Mouse (Mus musculus) liver, embryonic 15.5 days (tissue): ENCODE measurements around the gene Thg1l. TPM values are rescaled to one million over a fixed set of nuclear protein-coding genes. Genes with fewer than 3 reads are reported as not detected.

Experiments used
- ATAC-seq: fragments of 200-750 bp; cut with Nextera tagmentation; 2 replicates; pipeline ENCODE4 v1.8.0; 2017; ENCODE audit warnings: moderate number of reproducible peaks, mild to moderate bottlenecking, moderate library complexity; ENCODE audit not compliant: insufficient read depth
- H3K27ac ChIP-seq: fragments of 300-500 bp; sonication (generic); replicated peaks from 2 replicates; pipeline ENCODE4 v1.5.1; 2015; ENCODE audit warnings: mild to moderate bottlenecking, inconsistent platforms
- H3K27me3 ChIP-seq: fragments of 300-500 bp; sonication (generic); 2 replicates; pipeline ENCODE4 v1.6.1; 2015; ENCODE audit warnings: mild to moderate bottlenecking, inconsistent platforms
- H3K36me3 ChIP-seq: fragments of 300-500 bp; sonication (generic); replicated peaks from 2 replicates; pipeline ENCODE4 v1.6.1; 2015; ENCODE audit warnings: moderate library complexity, mild to moderate bottlenecking, inconsistent platforms
- H3K4me1 ChIP-seq: fragments of 300-500 bp; sonication (generic); replicated peaks from 2 replicates; pipeline ENCODE4 v1.6.1; 2015; ENCODE audit warnings: inconsistent platforms
- H3K4me2 ChIP-seq: fragments of 300-500 bp; sonication (generic); 2 replicates; pipeline ENCODE4 v1.6.1; 2015; ENCODE audit warnings: moderate library complexity, mild to moderate bottlenecking, inconsistent platforms
- H3K4me3 ChIP-seq: fragments of 300-500 bp; sonication (generic); replicated peaks from 2 replicates; pipeline ENCODE4 v1.5.1; 2015; ENCODE audit warnings: mild to moderate bottlenecking, inconsistent platforms
- H3K9ac ChIP-seq: fragments of 300-500 bp; sonication (generic); 2 replicates; pipeline ENCODE4 v1.6.1; 2015; ENCODE audit warnings: moderate library complexity, mild to moderate bottlenecking, inconsistent platforms
- H3K9me3 ChIP-seq: fragments of 300-500 bp; sonication (generic); replicated peaks from 2 replicates; pipeline ENCODE4 v1.6.1; 2016; ENCODE audit warnings: inconsistent platforms
- WGBS: fragments of 180-500 bp; shearing (Covaris S2); methylation state at CpG from one replicate; pipeline ENCODE4 v1.1.7; 2015; ENCODE audit warnings: mixed read lengths; ENCODE audit not compliant: insufficient replicate concordance; 5-methylcytosine and 5-hydroxymethylcytosine counted together
- polyA plus RNA-seq: library from polyadenylated mRNA; unstranded; fragments of >200 nt; fragmentation: Nextera tagmentation; extraction: Ambion mirVana; gene quantifications from 2 replicates; pipeline ENCODE4 v1.2.1, GENCODE M21; 2015

Gene Thg1l
- 5.5 and 5.7 TPM in 2 replicates for polyA plus RNA-seq

DNA sequence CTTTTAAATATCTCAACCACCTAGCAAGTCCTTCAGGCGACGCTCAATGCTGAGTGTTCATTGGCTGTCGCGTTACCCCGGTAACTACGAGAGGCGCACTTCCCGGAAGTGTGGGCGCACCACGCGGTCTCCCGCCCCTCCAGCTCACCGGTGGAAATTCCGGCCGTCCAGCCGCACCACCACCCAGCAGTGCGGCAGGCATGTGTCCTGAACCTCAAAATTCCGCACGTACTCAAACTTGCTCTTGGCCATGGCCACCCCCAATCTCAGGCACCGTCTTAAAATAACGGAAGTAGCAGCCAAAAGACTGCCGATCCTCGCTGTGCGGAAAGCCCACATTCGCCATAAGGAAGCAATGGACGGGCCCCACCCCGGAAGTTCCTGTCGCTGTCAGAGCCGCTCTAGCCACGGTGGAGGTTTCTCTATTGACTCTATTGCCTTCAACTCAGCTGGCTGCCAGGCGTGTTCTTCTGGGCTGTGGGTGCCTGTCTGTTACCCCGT, at the start of gene Thg1l:
Gene Thg1l, minus strand, starts transcription at position 368 of the 501 bp plus-strand sequence.
- peak; percentile 98 for ATAC-seq
- WGBS = under 1% methylated on average over 32 of the region's 32 CpGs
- H3K27ac ChIP-seq = no peak within 1 kb of the TSS
- peak within 1 kb of the TSS; percentile 83 for H3K4me3 ChIP-seq
- peak within 1 kb of the TSS; percentile 54 for H3K9ac ChIP-seq
- H3K4me2 ChIP-seq = peak within 1 kb of the TSS; percentile 64
- H3K36me3 ChIP-seq = peaks cover 27% of the 10 kb centered on the region
- H3K9me3 ChIP-seq = no peaks in the 10 kb centered on the region
- no peaks in the 10 kb centered on the region for H3K27me3 ChIP-seq
- peaks cover 13% of the 10 kb centered on the region for H3K4me1 ChIP-seq

DNA sequence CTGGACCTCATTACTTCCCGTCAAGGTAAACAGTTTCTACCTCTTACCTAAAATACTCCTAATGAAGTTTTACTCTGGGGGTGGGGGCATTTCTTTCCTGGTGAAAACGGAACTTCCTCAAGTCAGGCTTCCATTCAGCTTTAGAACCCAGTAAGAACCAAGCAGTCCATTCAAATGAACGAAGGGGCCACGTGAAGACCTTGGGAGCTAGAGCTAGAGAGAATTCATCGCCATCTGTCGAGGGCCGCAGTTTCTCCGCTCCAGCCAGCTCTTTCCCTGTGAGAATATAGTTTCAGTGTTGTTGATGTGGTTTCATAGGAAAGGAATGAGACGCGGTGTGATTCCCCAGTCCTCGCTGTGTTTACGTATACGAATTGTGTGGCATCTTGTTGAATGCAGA, 36.8 kb upstream of the Thg1l start:
- Histone ChIP-seq H3K4me2 (peak overlapping the region; percentile 45), H3K27me3 (peaks cover 17% of the 10 kb centered on the region; the same call in 1 of the 2 replicates), H3K36me3 (no peaks in the 10 kb centered on the region), H3K27ac (no peak overlapping the region), H3K4me3 (no peak overlapping the region), H3K4me1 (no peaks in the 10 kb centered on the region), H3K9me3 (no peaks in the 10 kb centered on the region), H3K9ac (no peak overlapping the region)
- WGBS = 41% methylated on average over 13 of the region's 13 CpGs
- no peak for ATAC-seq

DNA sequence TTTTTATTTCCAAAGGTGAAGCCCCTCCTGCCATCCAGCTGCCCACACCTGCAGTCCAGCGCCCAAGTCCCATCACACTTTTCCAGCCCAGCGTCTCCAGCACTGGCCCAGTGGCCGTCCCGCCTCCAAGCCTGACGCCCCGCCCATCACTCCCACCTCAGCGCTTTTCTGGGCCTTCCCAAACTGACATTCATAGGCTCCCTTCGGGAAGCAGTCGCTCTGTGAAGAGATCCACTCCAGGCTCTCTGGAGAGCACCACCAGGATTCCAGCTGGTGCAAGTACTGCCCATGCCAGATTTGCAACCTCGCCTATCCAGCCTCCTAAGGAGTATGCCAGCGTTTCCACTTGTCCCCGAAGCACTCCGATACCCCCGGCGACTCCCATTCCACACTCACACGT, 36.3 kb upstream of the Thg1l start:
- Histone ChIP-seq H3K27ac (no peak overlapping the region), H3K4me2 (peak overlapping the region; percentile 45), H3K9ac (no peak overlapping the region), H3K36me3 (no peaks in the 10 kb centered on the region), H3K27me3 (peaks cover 17% of the 10 kb centered on the region; the same call in 1 of the 2 replicates), H3K4me3 (0 out of 2 replicates have a peak overlapping the region, but pooled peaks have one; percentile 5), H3K4me1 (no peaks in the 10 kb centered on the region), H3K9me3 (no peaks in the 10 kb centered on the region)
- ATAC-seq = no peak
- WGBS = 12% methylated on average over 16 of the region's 16 CpGs

DNA sequence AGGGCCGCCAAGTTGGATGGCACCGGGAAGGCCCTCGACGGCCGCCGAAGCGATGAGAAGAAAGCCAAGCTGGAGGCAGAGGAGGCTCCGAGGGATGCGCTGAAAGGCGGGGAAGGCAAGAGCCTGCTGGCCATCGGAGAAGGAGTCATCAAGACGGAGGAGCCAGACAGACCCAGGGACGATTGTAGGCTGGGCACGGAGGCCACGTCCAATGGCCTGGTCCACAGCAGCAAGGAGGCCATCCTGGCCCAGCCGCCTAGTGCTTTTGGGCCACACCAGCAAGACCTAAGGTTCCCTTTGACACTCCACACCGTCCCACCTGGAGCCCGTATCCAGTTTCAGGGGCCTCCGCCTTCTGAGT, 25.6 kb upstream of the Thg1l start:
- Histone ChIP-seq H3K9me3 (no peaks in the 10 kb centered on the region), H3K27ac (no peak overlapping the region), H3K4me2 (peak overlapping the region; percentile 77), H3K4me3 (peak overlapping the region; percentile 60), H3K4me1 (peaks cover 13% of the 10 kb centered on the region; the same call in 1 of the 2 replicates), H3K9ac (no peak overlapping the region; the same call in 1 of the 2 replicates), H3K36me3 (no peaks in the 10 kb centered on the region), H3K27me3 (peaks cover 47% of the 10 kb centered on the region)
- ATAC-seq = no peak
- WGBS = 47% methylated on average over 19 of the region's 19 CpGs

DNA sequence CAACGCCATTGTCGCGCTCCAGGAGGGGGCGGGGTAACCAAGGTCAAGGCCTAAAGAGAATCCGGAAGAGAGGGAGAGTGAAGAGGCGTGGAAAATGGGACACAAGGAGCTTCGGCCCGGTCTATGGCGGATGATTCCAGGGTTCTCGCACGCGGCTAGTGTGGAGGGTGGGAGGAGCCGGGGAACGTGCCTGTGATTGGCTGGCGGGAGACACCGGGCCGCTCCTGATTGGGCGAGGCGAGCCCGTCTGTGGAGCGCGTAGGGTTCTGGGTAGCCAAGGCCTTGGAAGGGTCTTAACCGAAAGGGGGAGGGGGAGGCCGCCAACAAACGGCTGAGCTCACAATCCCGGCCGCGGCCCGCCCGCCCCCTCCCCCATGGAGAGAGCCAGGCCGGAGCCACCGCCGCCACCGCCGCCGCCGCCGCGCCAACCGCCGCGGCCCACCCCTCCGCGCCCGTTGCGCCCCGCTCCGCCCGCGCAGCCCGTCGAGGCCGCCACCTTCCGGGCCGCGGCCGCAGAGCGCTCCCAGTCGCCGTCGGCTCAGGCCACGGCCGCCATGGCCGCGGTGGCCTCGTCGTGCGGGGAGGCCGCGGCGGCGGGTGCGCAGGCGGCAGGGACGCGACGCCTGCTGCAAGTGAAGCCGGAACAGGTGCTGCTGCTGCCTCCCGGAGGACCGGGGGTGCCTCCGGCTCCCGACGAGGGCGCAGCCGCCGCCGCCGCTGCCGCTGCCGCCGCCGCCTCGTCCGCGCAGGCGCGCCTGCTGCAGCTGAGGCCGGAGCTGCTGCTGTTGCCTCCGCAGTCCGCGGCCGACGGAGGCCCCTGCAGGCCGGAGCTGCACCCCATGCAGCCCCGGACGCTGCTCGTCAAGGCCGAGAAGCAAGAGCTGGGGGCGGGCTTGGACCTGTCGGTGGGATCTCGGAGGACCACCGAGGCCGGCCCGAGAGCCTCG, 24.9 kb upstream of the Thg1l start, which contains the start of gene Sox30:
Gene Sox30, plus strand, starts transcription at position 365 of the 947 bp plus-strand sequence.
- H3K9me3 ChIP-seq = no peaks in the 10 kb centered on the region
- peak; percentile 64 for ATAC-seq
- 9% methylated on average over 107 of the region's 115 CpGs for WGBS
- peak within 1 kb of the TSS; percentile 60 for H3K4me3 ChIP-seq
- no peak within 1 kb of the TSS for H3K27ac ChIP-seq
- peaks cover 13% of the 10 kb centered on the region; the same call in 1 of the 2 replicates for H3K4me1 ChIP-seq
- peaks cover 45% of the 10 kb centered on the region for H3K27me3 ChIP-seq
- H3K36me3 ChIP-seq = no peaks in the 10 kb centered on the region
- H3K9ac ChIP-seq = peak within 1 kb of the TSS; percentile 46; the same call in 1 of the 2 replicates
- H3K4me2 ChIP-seq = peak within 1 kb of the TSS; percentile 77

DNA sequence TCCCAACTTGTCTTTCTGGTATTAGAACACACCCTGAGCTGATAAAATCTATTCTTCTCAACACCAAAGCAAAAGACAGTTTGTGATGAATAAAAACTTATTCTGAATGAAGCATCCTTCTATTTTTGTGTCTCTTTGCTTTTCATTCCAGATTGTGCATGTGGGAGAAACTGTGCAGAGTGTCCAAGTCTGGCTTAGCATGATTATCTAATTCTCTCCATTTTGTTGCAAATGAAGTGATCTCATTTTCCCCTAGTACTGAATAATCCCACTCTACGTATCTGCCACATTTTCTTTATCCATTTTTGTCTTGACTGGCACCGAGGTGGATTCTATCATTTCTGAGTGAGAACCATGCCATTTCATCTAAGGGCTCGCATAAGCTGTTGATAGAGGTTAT, 20.8 kb upstream of the Thg1l start:
- Histone ChIP-seq H3K27me3 (peaks cover 35% of the 10 kb centered on the region), H3K4me2 (no peak overlapping the region), H3K36me3 (no peaks in the 10 kb centered on the region), H3K9me3 (no peaks in the 10 kb centered on the region), H3K4me1 (peaks cover 12% of the 10 kb centered on the region; the same call in 1 of the 2 replicates), H3K9ac (no peak overlapping the region), H3K4me3 (no peak overlapping the region), H3K27ac (no peak overlapping the region)
- WGBS = 55% methylated on average over 3 of the region's 3 CpGs
- no peak for ATAC-seq

DNA sequence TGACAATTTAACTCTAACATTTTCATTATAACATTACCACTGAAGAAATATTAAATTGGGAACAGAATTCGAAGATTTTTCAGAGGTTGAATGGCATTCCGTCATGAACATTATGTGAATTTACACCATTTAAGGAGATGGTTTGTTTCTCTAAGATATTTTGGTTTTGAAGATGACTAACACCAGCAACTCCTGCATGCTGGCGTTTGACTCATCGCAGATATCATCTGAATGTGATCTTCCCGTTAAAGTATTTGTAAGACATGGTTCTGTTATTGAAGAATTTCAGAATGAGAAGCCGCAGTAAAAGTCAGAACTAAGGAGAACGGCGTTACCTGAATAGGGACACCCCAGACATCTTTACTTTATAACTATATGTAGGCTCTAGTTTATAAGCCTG, 19.2 kb upstream of the Thg1l start:
- no peak overlapping the region for H3K9ac ChIP-seq
- H3K9me3 ChIP-seq = no peaks in the 10 kb centered on the region
- no peaks in the 10 kb centered on the region for H3K36me3 ChIP-seq
- no peaks in the 10 kb centered on the region for H3K4me1 ChIP-seq
- 69% methylated on average over 8 of the region's 8 CpGs for WGBS
- no peak overlapping the region for H3K27ac ChIP-seq
- no peak overlapping the region for H3K4me2 ChIP-seq
- H3K27me3 ChIP-seq = peaks cover 19% of the 10 kb centered on the region
- no peak for ATAC-seq
- H3K4me3 ChIP-seq = no peak overlapping the region

DNA sequence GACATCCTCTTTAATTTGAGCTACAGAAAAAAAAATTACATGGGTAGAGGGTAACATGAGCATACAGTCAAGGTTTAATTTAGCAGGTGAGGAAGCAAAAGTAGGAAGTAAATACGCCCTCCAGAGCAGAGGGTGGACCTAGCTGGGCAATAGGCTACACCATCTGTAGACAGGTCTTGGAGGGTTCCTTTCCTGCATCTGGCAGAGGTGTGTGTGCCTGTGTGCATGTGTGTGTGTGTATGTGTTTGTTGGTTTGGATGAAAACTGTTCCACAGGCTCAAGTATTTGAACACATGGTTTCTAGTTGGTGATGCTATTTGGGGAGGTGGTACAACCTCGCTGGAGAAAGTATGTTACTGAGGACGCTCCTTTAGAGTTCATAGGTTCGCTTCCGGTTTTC, 18.3 kb upstream of the Thg1l start:
- no peak overlapping the region for H3K27ac ChIP-seq
- ATAC-seq = no peak
- H3K4me3 ChIP-seq = no peak overlapping the region
- 55% methylated on average over 5 of the region's 5 CpGs for WGBS
- no peak overlapping the region for H3K9ac ChIP-seq
- no peaks in the 10 kb centered on the region for H3K4me1 ChIP-seq
- H3K36me3 ChIP-seq = no peaks in the 10 kb centered on the region
- peaks cover 13% of the 10 kb centered on the region for H3K27me3 ChIP-seq
- no peaks in the 10 kb centered on the region for H3K9me3 ChIP-seq
- H3K4me2 ChIP-seq = no peak overlapping the region

DNA sequence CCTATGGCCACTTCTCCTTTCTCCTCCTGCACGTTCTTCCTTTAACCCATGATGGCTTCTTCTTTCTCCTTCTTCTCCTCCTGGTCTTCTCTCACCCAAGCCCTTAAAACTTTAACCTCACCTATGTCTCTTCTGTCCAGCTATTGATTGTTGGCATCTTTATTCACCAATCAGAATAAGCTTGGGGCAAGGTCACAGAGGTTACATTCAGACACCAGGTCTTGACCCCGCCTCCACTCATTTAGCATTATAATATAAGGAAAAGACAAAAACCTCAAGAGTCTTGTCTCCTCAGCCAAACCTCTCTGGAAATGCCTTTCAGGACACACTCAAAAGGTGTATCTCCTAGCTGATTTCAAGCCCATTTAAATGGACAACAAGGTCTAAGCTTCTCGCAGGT, 13.2 kb upstream of the Thg1l start:
- H3K9me3 ChIP-seq = no peaks in the 10 kb centered on the region
- H3K4me2 ChIP-seq = no peak overlapping the region
- no peak for ATAC-seq
- no peaks in the 10 kb centered on the region for H3K36me3 ChIP-seq
- no peak overlapping the region for H3K27ac ChIP-seq
- no peaks in the 10 kb centered on the region for H3K27me3 ChIP-seq
- no peak overlapping the region for H3K9ac ChIP-seq
- H3K4me3 ChIP-seq = no peak overlapping the region
- H3K4me1 ChIP-seq = no peaks in the 10 kb centered on the region
- WGBS = 60% methylated on average over 3 of the region's 3 CpGs

DNA sequence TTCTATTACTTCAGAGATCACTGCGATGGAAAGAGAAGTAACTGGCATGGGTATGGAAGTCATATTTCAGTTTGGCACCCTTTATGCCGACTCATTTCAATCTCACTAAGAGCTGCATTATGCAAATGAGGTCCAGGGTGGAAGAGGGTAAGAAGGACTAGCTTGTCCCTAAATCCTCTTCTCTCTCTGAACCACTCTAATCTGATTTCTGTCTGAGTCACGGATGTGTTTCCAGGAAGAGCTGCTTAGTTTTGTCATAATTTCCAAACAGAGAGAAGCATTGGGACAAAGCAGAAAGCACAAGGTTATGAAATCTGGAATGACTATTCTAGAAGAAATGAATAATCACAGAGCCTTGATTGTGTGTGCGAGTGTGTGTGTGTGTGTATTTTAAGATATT, 11.6 kb upstream of the Thg1l start:
- 53% methylated on average over 4 of the region's 4 CpGs for WGBS
- no peaks in the 10 kb centered on the region for H3K9me3 ChIP-seq
- no peak overlapping the region for H3K4me2 ChIP-seq
- no peaks in the 10 kb centered on the region for H3K4me1 ChIP-seq
- no peak overlapping the region for H3K4me3 ChIP-seq
- H3K36me3 ChIP-seq = no peaks in the 10 kb centered on the region
- H3K27me3 ChIP-seq = no peaks in the 10 kb centered on the region
- ATAC-seq = no peak
- no peak overlapping the region for H3K27ac ChIP-seq
- no peak overlapping the region for H3K9ac ChIP-seq

DNA sequence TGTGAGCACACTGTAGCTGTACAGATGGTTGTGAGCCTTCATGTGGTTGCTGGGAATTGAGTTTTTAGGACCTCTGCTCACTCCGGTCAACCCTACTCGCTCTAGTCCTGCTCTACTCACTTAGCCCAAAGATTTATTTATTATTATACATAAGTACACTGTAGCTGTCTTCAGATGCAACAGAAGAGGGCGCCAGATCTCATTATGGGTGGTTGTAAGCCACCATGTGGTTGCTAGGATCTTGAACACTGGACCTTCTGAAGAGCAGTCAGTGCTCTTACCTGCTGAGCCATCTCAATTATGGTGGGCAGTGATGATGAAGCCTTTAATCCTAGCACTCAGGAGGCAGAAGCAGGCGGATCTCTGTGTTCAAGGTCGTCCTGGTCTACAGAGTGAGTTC, 4.7 kb upstream of the Thg1l start:
- Histone ChIP-seq H3K9me3 (no peaks in the 10 kb centered on the region), H3K4me2 (no peak overlapping the region), H3K36me3 (no peaks in the 10 kb centered on the region), H3K4me3 (no peak overlapping the region), H3K27ac (no peak overlapping the region), H3K4me1 (0 out of 2 replicates have a peak, but pooled peaks cover 2% of the 10 kb centered on the region), H3K9ac (no peak overlapping the region), H3K27me3 (0 out of 2 replicates have a peak, but pooled peaks cover 4% of the 10 kb centered on the region)
- WGBS = 69% methylated on average over 5 of the region's 5 CpGs
- ATAC-seq = no peak
